Mouse (Mus musculus): ENCODE data around the gene Zbed4. TPM values are rescaled to one million over a fixed set of nuclear protein-coding genes. Genes with fewer than 3 reads are reported as not detected.
A peak's percentile ranks its signal among the peaks of the same experiment; 100 is the strongest.
"Not testable (repeated sequence)": the region's sequence is repeated elsewhere in the genome, so short reads cannot be mapped to it uniquely, and the experiment has no call there.

Gene Zbed4
- polyA plus RNA-seq, 2 experiments from 2014 or later, result 4.7 to 4.9 TPM

DNA sequence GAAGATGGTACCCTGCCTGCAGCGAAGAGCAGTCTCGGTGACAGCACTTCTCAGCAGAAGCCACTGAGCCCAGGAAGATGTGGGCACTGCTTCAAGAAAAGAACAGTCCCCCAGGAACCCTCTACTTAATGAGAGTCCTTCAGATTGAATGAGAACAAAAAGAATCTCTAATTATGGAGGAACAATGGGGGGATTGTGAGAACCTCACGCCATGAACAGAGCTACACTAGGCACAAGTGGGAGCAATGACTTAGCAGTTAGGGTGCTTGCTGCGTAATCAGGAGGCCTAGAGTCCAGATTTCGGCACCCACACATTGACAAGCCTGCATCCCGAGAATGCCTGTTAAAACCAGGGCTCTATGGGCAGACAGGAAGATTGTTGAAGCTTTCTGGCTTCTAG lies 10.1 kb upstream of the Zbed4 start:
- ATAC-seq, result no peak

DNA sequence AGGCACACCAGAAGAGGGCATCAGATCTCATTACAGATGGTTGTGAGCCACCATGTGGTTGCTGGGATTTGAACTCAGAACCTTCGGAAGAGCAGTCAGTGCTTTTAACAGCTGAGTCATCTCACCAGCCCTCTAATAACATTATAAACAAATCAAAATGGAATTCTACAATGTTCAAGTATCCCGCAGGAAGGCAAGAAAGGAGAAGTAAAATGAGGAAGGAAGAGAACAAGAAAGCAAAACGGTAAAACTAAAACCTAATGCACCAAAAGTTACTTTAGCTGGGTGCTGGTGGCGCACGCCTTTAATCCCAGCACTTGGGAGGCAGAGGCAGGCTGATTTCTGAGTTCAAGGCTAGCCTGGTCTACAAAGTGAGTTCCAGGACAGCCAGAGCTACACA lies 8.1 kb upstream of the Zbed4 start:
- not testable (repeated sequence) for ATAC-seq

DNA sequence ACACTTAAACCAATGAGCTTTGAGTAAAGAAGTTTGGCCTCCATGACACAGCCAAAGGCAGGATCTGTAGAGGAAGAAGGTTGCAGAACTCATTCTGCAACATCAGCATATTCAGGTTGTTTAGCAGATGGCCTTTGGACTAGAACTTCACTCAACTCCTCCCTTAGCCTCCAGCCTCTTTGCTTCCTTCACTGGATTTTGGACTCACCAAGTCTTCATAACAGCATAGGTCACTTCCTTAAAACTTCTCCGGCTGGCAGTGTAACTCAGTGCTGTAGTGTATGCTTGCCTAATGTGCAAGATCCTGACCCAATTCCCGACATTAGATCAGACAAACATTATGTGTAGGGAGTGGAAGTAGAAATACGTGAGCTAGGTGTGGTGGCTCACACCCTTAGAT lies 6.1 kb upstream of the Zbed4 start:
- ATAC-seq, result no peak

DNA sequence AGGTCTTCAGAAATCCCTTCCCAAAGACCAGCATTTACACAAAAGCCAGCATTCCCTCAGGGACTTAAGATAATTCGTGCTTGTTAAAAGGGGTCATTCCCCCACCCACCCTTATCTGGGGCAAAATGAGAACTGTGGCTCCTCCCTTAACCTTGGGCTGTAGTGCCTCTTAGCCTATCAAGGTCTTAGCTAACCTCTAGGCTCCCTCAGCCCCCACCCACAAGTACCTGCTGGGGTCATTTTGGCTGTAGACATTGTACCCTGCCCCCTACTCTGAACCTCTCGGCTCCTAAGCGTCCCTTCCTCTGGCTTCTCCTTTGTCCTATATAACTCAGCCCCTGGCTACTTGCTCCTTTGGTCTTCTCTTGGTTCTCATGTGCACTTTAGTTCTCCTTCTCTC lies 5.5 kb upstream of the Zbed4 start:
- ATAC-seq, result no peak

DNA sequence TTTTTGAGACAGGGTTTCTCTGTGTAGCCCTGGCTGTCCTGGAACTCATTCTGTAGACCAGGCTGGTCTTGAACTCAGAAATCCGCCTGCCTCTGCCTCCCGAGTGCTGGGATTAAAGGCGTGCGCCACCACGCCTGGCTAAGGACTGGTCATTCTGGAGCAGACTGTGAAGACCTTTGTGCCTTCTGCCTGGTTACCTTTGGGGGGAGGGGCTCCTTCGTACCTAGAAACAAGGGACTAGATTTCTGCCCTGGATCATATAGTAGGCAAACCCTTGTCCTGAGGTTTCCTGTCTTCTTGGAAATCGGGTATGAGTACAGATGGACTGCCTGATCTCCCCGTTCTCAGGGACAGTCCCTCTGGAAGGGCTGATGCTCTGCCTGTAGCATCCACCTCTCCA lies 1.8 kb upstream of the Zbed4 start:
- not testable (repeated sequence) for ATAC-seq

GRCm38 (mm10) chr15:88750032-88750431 lies 1.4 kb upstream of the Zbed4 start:
- no peak for ATAC-seq

DNA sequence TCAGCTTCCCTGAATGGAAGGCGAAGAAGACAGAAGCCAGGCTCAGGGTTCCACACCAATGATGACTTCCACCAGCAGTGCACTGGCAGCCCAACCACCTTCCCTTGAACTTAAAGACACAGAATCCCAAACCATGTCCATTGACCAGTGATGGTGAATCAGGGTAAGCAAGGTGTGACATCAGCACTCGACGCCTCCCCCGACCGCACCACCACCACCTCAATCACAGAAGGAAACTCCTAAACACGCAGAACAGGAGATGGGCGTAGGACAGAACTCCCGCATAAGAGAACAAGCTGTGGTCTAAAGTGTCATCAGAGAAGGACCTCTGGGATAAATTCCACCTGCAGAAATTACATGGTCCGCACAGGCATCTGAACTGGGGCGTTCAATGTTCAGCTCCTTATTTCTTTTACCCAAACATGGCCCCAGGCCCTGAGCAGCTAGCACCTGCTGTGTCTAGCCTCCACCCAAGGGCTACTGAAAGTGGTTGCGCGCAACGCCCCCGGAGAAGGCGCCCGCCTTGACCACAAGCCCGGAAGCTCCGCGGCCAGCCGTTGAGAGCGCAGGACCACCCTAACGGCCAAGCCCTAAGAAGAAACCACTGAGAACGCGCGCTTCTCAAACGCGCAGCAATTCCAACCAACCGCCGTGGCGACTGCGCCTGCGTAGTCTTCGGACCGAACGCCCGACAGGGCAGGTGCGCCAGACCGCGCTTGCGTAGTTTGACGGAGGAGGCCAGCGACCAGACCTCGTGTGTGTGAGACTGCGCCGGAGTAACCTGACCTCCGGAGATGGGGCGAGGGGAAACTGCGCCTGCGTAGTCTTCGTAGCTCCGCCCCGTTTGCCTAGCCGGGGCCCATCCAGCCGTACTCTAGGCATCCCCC lies 540 bp upstream of the Zbed4 start:
- peak; percentile 90 for ATAC-seq

DNA sequence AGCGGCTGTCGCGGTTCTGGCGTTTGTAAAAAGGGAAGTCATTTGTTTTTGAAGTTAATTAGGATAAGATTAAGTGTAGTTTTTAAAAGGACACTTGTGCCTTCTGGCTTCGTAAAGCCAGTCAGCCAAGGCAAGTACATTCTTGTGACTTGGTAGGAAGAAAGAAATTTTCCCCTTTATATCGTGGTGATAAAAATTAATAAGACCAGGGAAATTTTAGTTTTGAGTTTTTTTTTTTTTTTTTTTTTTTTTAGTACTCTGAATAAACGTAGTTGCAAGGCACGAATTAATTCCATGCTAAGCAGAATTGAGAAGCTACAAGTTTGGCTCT lies 908 bp downstream of the Zbed4 start:
- ATAC-seq, result no peak

- ATAC-seq, result no peak
Observed at GRCm38 (mm10) chr15:88754896-88755295, 3.4 kb downstream of the Zbed4 start.

- ATAC-seq, result no peak
Observed at GRCm38 (mm10) chr15:88755761-88756160, 4.3 kb downstream of the Zbed4 start.

DNA sequence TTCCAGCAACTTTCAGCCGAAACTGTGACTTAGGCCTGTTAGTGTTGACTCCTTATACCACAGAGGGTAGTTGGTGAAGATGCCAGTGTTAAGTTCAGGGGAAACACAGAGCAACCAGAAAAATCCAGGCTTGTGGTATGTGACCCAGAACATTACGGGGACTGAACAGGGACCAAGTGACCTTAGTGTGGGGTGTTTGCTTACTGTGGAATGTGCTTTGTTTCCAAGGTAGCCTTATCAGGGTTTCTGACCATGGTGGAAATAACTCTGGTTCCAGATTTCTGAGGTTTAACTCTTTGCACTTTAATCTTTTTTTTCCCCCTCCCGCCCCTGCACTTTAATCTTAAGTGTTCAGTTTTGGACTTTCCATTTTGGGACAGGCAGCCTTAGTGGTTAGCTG lies 6.6 kb downstream of the Zbed4 start:
- ATAC-seq, result no peak

GRCm38 (mm10) chr15:88761551-88761950 lies 10.1 kb downstream of the Zbed4 start:
- no peak for ATAC-seq

GRCm38 (mm10) chr15:88766139-88766538 lies 14.7 kb downstream of the Zbed4 start:
- ATAC-seq, result not testable (repeated sequence)

DNA sequence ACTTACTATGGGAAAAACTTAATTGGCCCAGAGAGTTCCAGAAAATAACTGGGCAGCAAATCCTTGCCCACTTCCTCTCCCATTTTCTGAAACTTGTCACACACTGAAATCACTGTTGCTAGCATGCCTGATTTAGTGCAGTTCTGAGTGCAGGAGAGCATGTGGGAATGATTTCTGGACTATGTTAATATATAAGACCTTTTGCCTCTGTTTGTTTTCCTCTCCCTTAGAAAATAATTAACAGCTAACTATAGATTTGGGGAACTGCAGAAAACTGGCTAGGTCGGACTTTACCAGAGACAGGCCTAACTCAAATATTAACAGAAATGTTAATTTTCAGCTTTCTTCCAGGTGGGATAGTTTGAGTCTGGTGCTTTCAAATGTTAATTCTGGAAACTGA lies 17.1 kb downstream of the Zbed4 start:
- no peak for ATAC-seq

DNA sequence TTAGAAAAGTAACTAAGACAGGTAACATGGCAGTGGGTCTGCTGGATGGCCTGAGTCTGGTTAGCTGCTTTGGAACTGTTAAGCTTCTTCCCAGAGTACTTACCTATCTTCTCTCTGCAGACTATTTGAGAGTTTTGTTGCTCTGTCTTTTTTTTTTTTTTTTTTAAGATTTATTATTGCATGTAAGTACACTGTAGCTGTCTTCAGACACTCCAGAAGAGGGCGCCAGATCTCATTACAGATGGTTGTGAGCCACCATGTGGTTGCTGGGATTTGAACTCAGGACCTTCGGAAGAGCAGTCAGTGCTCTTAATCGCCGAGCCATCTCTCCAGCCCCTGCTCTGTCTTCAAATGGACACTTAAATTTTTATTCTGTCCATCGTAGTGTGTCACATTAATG lies 23.2 kb downstream of the Zbed4 start:
- ATAC-seq, result not testable (repeated sequence)

GRCm38 (mm10) chr15:88792140-88792850 lies 40.8 kb downstream of the Zbed4 start:
- ATAC-seq, result no peak

DNA sequence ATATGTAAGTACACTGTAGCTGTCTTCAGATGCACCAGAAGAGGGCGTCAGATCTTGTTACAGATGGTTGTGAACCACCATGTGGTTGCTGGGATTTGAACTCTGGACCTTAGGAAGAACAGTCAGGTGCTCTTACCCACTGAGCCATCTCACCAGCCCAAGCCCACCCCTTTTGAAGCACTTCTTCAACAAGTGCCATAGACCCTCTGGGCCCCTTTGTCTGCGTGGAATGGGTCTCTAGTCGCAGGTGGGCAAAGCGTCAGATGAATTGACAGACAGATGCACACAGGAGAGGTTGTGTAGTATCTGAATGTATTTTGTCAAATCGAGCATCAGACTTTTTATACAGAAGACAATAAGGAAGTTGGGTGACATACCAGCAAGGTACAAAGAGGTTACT lies 43.3 kb downstream of the Zbed4 start:
- ATAC-seq, result not testable (repeated sequence)

GRCm38 (mm10) chr15:88799950-88800371 lies 48.5 kb downstream of the Zbed4 start:
- ATAC-seq, result no peak

DNA sequence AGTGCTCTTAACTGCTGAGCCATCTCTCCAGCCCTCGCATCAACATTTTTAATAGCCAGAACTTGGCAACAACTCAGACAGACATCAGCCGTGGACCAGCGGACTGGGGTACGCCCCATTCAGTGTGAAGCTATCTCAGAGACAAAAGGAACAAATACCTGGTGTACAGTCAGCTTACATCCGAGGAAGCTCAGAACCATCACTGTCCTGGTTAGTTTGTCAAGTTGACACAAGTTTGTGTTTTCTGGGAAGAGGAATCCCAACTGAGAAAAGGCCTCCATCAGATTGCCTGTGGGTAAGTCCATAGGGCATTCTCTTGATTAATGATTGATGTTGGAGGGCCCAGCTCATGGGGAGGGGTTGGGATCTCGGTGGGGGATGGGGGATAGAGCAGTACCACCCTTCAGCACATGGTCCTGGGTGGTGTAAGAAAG lies 49.5 kb downstream of the Zbed4 start:
- no peak for ATAC-seq

- no peak for ATAC-seq
Observed at GRCm38 (mm10) chr15:88801903-88802302, 50.4 kb downstream of the Zbed4 start.

DNA sequence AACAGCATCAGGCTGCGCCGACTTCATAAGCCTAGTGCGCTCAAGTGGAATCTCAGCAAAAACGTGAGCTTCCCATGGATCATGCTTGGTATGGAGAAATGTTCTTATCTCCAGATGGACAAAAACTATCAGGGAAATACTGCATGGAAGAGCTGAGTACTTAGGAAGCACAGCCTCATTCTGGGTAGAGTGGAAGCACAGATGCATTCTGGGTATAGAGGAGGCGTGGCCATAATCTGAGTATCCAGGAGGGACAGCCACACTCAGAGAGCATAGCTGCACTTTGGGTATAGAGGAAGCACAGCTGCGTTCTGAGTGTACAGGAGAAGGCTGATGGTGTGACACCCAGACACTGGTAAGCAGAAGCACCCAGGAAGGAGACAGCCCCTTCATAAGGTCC lies 50.9 kb downstream of the Zbed4 start:
- ATAC-seq, result no peak

DNA sequence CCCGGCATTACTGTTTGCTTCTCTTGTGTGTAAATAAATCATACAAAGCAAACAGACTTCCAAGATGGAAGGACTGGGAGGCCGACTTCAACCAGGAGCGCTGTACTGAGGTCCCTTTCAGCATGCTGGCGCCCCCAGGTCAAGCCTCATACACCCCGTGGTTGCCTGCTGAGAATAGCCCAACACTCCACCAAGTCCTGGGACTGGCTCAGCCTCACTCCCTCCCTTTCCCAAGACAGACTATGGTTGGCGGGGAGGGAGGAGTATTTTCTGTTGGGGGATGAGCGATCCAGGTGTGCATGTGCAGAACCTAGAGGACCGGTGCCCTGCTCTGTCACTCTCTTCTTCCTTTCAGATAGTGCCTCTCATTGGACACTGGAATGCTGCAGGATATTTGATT lies 56.7 kb downstream of the Zbed4 start:
- ATAC-seq, result no peak

DNA sequence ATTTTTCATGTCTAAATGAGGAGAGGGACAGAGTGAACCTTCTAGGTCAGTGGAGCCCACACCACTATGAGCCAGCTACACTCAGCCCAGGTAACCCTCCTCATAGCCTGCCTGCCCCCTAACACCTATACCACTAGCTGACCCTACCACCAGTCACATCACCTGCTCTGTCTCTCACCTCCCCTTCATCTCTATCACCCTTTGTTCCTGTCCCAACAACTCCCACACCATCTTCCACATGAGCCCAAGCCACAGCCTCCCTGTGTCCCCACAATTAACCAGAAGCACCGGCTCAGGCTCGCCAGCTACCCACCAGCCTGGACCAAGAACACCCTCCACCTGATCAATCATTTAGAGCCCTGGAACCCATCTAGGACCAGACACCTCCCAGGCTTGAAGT lies 58.9 kb downstream of the Zbed4 start:
- ATAC-seq, result no peak

GRCm38 (mm10) chr15:88813262-88813661 lies 61.8 kb downstream of the Zbed4 start:
- ATAC-seq, result no peak
